Mouse (Mus musculus): ENCODE measurements around the gene Rpl7a.

The Rpl7a gene

DNA sequence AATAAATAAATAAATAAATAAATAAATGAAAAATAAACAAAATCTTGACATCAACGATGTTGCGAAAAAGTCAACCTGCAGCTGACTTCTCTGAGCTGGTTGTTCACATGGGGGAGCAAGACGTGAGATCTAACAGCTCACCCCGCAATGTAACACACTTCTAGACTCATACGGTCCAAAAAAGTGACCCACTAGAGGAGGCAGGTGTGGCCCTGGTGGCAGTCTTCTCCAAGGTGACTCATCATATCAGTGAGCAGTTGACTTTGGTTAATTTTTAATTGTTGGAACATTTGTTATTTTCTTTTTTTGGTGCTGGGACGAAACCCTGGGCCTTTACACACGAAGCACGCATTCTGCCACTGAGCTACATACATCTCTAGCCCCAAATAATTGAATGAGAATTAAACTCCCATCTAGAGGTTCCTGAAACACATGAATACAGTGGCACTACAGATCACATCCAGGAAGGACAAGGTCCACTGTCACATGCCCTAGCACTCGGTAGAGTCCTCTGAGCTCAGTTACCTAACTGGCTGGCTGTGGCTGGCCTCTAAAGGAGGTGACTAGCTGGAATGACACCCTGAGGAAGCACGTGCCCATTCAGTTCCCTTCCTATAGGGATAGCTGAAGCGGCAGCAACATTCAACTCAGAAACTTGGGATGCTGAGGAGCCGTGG, 46.4 kb downstream of the Rpl7a start:
- no peak for DNase-seq (ENCODE audit: low read depth, low spot score)

DNA sequence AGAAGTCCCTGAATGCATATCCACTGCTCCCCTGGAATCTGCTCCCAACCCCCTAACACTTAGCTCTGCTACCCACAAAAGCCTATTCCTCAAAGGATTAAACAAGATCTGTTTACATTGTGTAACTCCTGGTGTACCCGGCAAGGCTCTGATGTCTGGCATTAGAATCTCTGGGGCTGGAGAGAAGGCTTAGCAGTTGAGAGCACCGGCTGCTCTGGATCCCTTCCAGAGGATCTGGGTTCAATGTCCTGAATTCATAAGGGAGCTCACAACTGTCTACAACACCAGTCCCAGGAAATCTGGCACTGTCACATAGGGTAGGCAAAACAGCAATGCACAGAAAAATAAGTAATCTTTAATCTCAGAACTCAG, 46.9 kb downstream of the Rpl7a start:
- no peak for DNase-seq (ENCODE audit: low read depth, low spot score)

DNA sequence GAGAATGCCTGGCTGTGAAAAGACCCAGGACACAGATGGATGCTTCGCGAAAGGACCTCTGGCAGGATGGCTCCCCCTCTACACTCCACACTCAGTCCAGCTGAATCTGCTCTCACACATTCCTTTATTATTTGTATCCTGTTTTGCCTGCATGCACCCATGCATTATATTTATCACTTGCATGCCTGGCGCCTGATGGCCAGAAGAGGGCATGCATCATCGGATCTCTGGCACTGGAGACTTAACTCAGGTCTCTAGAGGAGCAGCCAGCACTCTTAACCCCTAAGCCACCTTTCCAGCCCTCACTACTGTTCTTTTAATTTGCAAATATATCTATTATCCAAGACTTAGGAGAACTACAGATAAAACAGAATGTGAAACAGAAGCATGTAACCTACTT, 50.2 kb downstream of the Rpl7a start:
- peak; percentile 21 for DNase-seq (ENCODE audit: low read depth, low spot score)

Data from R1 (cell line).